Mouse (Mus musculus) left cerebral cortex, adult 18-20 months (tissue): ENCODE data around the gene Sorcs2. TPM values are rescaled to one million over a fixed set of nuclear protein-coding genes. Genes with fewer than 3 reads are reported as not detected.

Source experiments
- DNase-seq, 2 experiments: peaks; one replicate each; pipeline ENCODE4 v3.0.0; 2021 to 2022; ENCODE audit warnings: low spot score in 2 of 2, mixed read lengths in 1 of 2
- total RNA-seq, 2 experiments: library from RNA; stranded (reverse); gene quantifications; 2 replicates each; pipeline ENCODE4 v1.2.3; 2021

Sorcs2 gene
- total RNA-seq, 2 experiments from 2014 or later = 33.8 to 34.3 TPM

- DNase-seq = peak in 1 of 2 experiments; percentile 21
Measured at GRCm38 (mm10) chr5:36024003-36024685, 373.8 kb downstream of the Sorcs2 start.

- no peak for DNase-seq
Measured at GRCm38 (mm10) chr5:36022361-36022760, 375.6 kb downstream of the Sorcs2 start.

- no peak for DNase-seq
Measured at GRCm38 (mm10) chr5:36021091-36021490, 376.8 kb downstream of the Sorcs2 start.

GRCm38 (mm10) chr5:36018366-36018765, 379.6 kb downstream of the Sorcs2 start:
- DNase-seq = no peak

GRCm38 (mm10) chr5:36009405-36009804, 388.5 kb downstream of the Sorcs2 start:
- no peak for DNase-seq

- DNase-seq = no peak
Measured at GRCm38 (mm10) chr5:36007649-36008048, 390.3 kb downstream of the Sorcs2 start.

- DNase-seq = no peak
Measured at GRCm38 (mm10) chr5:36006586-36006985, 391.4 kb downstream of the Sorcs2 start.

GRCm38 (mm10) chr5:36006106-36006505, 391.8 kb downstream of the Sorcs2 start:
- no peak for DNase-seq

GRCm38 (mm10) chr5:36003797-36004196, 394.1 kb downstream of the Sorcs2 start:
- DNase-seq = no peak

GRCm38 (mm10) chr5:35989986-35990735, 407.8 kb downstream of the Sorcs2 start:
- no peak for DNase-seq

GRCm38 (mm10) chr5:35989506-35989905, 408.4 kb downstream of the Sorcs2 start:
- DNase-seq = no peak

GRCm38 (mm10) chr5:35988085-35988484, 409.9 kb downstream of the Sorcs2 start:
- no peak for DNase-seq

GRCm38 (mm10) chr5:35985611-35986010, 412.3 kb downstream of the Sorcs2 start:
- peak in 1 of 2 experiments; percentile 48 for DNase-seq

GRCm38 (mm10) chr5:35981976-35982375, 416.0 kb downstream of the Sorcs2 start:
- peak; percentile 85 to 93 for DNase-seq

GRCm38 (mm10) chr5:35981341-35981740, 416.6 kb downstream of the Sorcs2 start:
- no peak for DNase-seq

- DNase-seq = no peak
Measured at GRCm38 (mm10) chr5:35980542-35980941, 417.4 kb downstream of the Sorcs2 start.

GRCm38 (mm10) chr5:35975681-35976080, 422.3 kb downstream of the Sorcs2 start:
- peak; percentile 45 to 69 for DNase-seq

GRCm38 (mm10) chr5:35974265-35974664, 423.7 kb downstream of the Sorcs2 start:
- no peak for DNase-seq

GRCm38 (mm10) chr5:35973800-35974199, 424.1 kb downstream of the Sorcs2 start:
- no peak for DNase-seq

GRCm38 (mm10) chr5:35972739-35973138, 425.2 kb downstream of the Sorcs2 start:
- no peak for DNase-seq

- peak; percentile 64 to 70 for DNase-seq
Measured at GRCm38 (mm10) chr5:35971841-35972578, 425.9 kb downstream of the Sorcs2 start.
